Mouse (Mus musculus): Measurements from ENCODE around the gene Ugt1a1. TPM values are rescaled to one million over a fixed set of nuclear protein-coding genes. Genes with fewer than 3 reads are reported as not detected.

Ugt1a1 gene
- polyA plus RNA-seq, 1 experiment, result not detected

DNA sequence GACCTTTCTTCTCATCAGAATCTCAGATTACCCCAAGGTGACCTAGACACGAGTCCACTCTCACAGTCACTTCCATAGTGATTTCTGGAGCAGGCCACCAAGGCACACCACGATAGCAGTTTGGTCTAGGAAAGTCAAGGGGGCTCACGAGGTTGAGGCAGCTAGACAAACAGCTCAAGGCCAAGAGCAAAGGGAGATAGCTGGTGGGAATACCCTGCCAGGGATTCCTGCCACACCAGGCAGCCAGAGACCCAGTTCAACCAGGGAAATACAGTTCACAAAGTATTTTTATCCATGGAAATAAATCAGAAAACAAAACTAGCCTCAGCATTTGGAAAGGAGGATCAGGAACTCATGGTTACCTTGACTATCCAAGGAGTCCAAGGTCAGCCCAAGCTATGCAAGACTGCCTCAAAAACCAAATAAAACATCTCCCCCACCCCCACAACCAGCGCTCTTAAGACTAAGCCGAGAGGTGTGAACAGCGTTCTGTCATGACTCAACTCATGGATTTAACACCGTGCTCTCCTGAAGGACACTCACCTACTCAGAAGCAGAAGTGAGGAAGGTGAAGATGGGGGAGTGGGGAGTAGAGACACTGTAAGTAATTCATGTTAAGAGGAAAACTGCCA is 52.6 kb downstream of the Ugt1a1 start:
- Histone ChIP-seq H3K27me3 (ENCODE audit: control insufficient read depth, insufficient read depth, insufficient read length) (no peaks in the 10 kb centered on the region), H3K79me3 (ENCODE audit: low read depth) (peaks cover 9% of the 10 kb centered on the region), H3K4me3 (ENCODE audit: insufficient read depth, poor library complexity, severe bottlenecking) (no peak overlapping the region), H3K79me2 (ENCODE audit: control insufficient read depth, insufficient read depth) (peaks cover 62% of the 10 kb centered on the region), H3K36me3 (ENCODE audit: control insufficient read depth, insufficient read depth) (peaks cover 84% of the 10 kb centered on the region), H3ac (ENCODE audit: control insufficient read depth, insufficient read length, low read depth) (no peak overlapping the region)
- TF ChIP-seq CTCF (IDR thresholded peaks at IDR 0.05; ENCODE audit: control insufficient read depth, insufficient read depth, insufficient read length) (no peak), USF1 (IDR thresholded peaks at IDR 0.05; ENCODE audit: low read depth) (no peak), CEBPB (IDR thresholded peaks at IDR 0.05; ENCODE audit: low read depth) (no peak), FOSL1 (IDR thresholded peaks at IDR 0.05; ENCODE audit: insufficient read depth, low read length, poor library complexity, severe bottlenecking) (no peak), MAX (IDR thresholded peaks at IDR 0.05) (no peak), MYOG (IDR thresholded peaks at IDR 0.05; ENCODE audit: control insufficient read depth, extremely low read depth, insufficient read length) (no peak), MYOD1 (IDR thresholded peaks at IDR 0.05; ENCODE audit: control insufficient read depth, insufficient read length, low read depth) (no peak)

DNA sequence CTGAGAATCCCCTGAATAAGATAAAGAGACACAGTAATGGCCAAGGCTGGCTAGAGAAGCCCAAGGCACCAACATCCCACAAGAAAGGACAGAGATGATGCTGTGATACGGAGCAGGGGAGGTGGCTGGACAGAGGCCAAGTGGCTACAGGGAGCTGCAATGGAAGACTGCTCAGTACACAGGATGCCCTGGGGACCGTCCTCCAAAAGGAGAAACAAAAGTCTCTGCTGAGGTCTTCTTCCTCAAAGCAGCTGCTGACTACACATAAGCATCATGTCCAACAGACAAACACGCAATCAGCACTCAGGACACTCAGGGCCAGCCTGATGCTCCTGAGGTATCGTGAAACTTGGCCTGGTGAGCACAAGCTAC is 53.1 kb downstream of the Ugt1a1 start:
- no peak overlapping the region for H3ac ChIP-seq (ENCODE audit: control insufficient read depth, insufficient read length, low read depth)
- peaks cover 9% of the 10 kb centered on the region for H3K79me3 ChIP-seq (ENCODE audit: low read depth)
- no peak overlapping the region for H3K4me3 ChIP-seq (ENCODE audit: insufficient read depth, poor library complexity, severe bottlenecking)
- TF ChIP-seq MYOG (IDR thresholded peaks at IDR 0.05; ENCODE audit: control insufficient read depth, extremely low read depth, insufficient read length), result no peak
- peaks cover 89% of the 10 kb centered on the region for H3K36me3 ChIP-seq (ENCODE audit: control insufficient read depth, insufficient read depth)
- H3K79me2 ChIP-seq (ENCODE audit: control insufficient read depth, insufficient read depth), result peaks cover 62% of the 10 kb centered on the region
- H3K27me3 ChIP-seq (ENCODE audit: control insufficient read depth, insufficient read depth, insufficient read length), result no peaks in the 10 kb centered on the region

GRCm38 (mm10) chr1:88266123-88266522 is 54.4 kb downstream of the Ugt1a1 start:
- TF ChIP-seq CEBPB (IDR thresholded peaks at IDR 0.05; ENCODE audit: low read depth) (no peak), MYOG (IDR thresholded peaks at IDR 0.05; ENCODE audit: control insufficient read depth, extremely low read depth, insufficient read length) (no peak), MYOD1 (IDR thresholded peaks at IDR 0.05; ENCODE audit: control insufficient read depth, insufficient read length, low read depth) (no peak), CTCF (IDR thresholded peaks at IDR 0.05; ENCODE audit: control insufficient read depth, insufficient read depth, insufficient read length) (no peak), USF1 (IDR thresholded peaks at IDR 0.05; ENCODE audit: low read depth) (no peak), MAX (IDR thresholded peaks at IDR 0.05) (no peak), FOSL1 (IDR thresholded peaks at IDR 0.05; ENCODE audit: insufficient read depth, low read length, poor library complexity, severe bottlenecking) (no peak)
- Histone ChIP-seq H3K79me3 (ENCODE audit: low read depth) (peaks cover 9% of the 10 kb centered on the region), H3ac (ENCODE audit: control insufficient read depth, insufficient read length, low read depth) (no peak overlapping the region), H3K4me3 (ENCODE audit: insufficient read depth, poor library complexity, severe bottlenecking) (no peak overlapping the region), H3K27me3 (ENCODE audit: control insufficient read depth, insufficient read depth, insufficient read length) (no peaks in the 10 kb centered on the region), H3K36me3 (ENCODE audit: control insufficient read depth, insufficient read depth) (peaks cover 93% of the 10 kb centered on the region), H3K79me2 (ENCODE audit: control insufficient read depth, insufficient read depth) (peaks cover 62% of the 10 kb centered on the region)

DNA sequence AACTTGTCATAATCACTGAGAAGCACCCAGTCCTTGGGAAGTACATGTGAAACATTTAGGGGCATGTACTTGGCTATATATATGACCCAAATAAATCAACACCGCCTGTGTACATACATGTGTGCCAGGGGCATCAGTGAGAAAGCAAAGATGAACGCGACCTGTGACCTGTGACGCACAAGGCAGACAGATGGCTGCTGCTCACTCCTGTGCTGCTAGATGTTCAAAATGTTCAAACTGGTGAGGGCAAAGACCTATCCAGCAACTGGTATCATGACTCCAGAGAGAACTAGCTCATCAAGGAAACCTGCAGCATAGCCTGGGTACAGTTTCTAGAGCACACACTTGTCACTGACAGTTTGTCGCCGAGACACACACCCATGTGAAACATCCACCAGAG is 55.7 kb downstream of the Ugt1a1 start:
- Histone ChIP-seq H3K36me3 (ENCODE audit: control insufficient read depth, insufficient read depth) (peaks cover 92% of the 10 kb centered on the region), H3K4me3 (ENCODE audit: insufficient read depth, poor library complexity, severe bottlenecking) (no peak overlapping the region), H3ac (ENCODE audit: control insufficient read depth, insufficient read length, low read depth) (no peak overlapping the region), H3K79me2 (ENCODE audit: control insufficient read depth, insufficient read depth) (peaks cover 64% of the 10 kb centered on the region), H3K27me3 (ENCODE audit: control insufficient read depth, insufficient read depth, insufficient read length) (no peaks in the 10 kb centered on the region), H3K79me3 (ENCODE audit: low read depth) (peaks cover 9% of the 10 kb centered on the region)
- TF ChIP-seq FOSL1 (IDR thresholded peaks at IDR 0.05; ENCODE audit: insufficient read depth, low read length, poor library complexity, severe bottlenecking) (no peak), USF1 (IDR thresholded peaks at IDR 0.05; ENCODE audit: low read depth) (no peak), CEBPB (IDR thresholded peaks at IDR 0.05; ENCODE audit: low read depth) (no peak), MYOD1 (IDR thresholded peaks at IDR 0.05; ENCODE audit: control insufficient read depth, insufficient read length, low read depth) (no peak), MYOG (IDR thresholded peaks at IDR 0.05; ENCODE audit: control insufficient read depth, extremely low read depth, insufficient read length) (no peak), CTCF (IDR thresholded peaks at IDR 0.05; ENCODE audit: control insufficient read depth, insufficient read depth, insufficient read length) (no peak), MAX (IDR thresholded peaks at IDR 0.05) (no peak)

GRCm38 (mm10) chr1:88268070-88268469 is 56.3 kb downstream of the Ugt1a1 start:
- H3K79me3 ChIP-seq (ENCODE audit: low read depth), result peaks cover 14% of the 10 kb centered on the region
- peaks cover 67% of the 10 kb centered on the region for H3K79me2 ChIP-seq (ENCODE audit: control insufficient read depth, insufficient read depth)
- H3K36me3 ChIP-seq (ENCODE audit: control insufficient read depth, insufficient read depth), result peaks cover 92% of the 10 kb centered on the region
- no peak overlapping the region for H3ac ChIP-seq (ENCODE audit: control insufficient read depth, insufficient read length, low read depth)
- H3K27me3 ChIP-seq (ENCODE audit: control insufficient read depth, insufficient read depth, insufficient read length), result no peaks in the 10 kb centered on the region
- TF ChIP-seq MYOD1 (IDR thresholded peaks at IDR 0.05; ENCODE audit: control insufficient read depth, insufficient read length, low read depth), result no peak
- TF ChIP-seq MYOG (IDR thresholded peaks at IDR 0.05; ENCODE audit: control insufficient read depth, extremely low read depth, insufficient read length), result no peak
- TF ChIP-seq CTCF (IDR thresholded peaks at IDR 0.05; ENCODE audit: control insufficient read depth, insufficient read depth, insufficient read length), result no peak
- no peak for TF ChIP-seq MAX (IDR thresholded peaks at IDR 0.05)
- no peak for TF ChIP-seq CEBPB (IDR thresholded peaks at IDR 0.05; ENCODE audit: low read depth)
- no peak for TF ChIP-seq FOSL1 (IDR thresholded peaks at IDR 0.05; ENCODE audit: insufficient read depth, low read length, poor library complexity, severe bottlenecking)
- no peak for TF ChIP-seq USF1 (IDR thresholded peaks at IDR 0.05; ENCODE audit: low read depth)
- H3K4me3 ChIP-seq (ENCODE audit: insufficient read depth, poor library complexity, severe bottlenecking), result no peak overlapping the region

Other genes with a start within 250 kb of the Ugt1a1 start
- gene Usp40, start 203.4 kb upstream of the Ugt1a1 start, polyA plus RNA-seq (2012; fragmentation: generic; extraction: Trizol), result 9.3 TPM
- gene Ugt1a10, start 156.6 kb upstream of the Ugt1a1 start, polyA plus RNA-seq (2012; fragmentation: generic; extraction: Trizol), result not detected
- gene Ugt1a9, start 141.2 kb upstream of the Ugt1a1 start, polyA plus RNA-seq (2012; fragmentation: generic; extraction: Trizol), result not detected
- gene Ugt1a8, start 124.1 kb upstream of the Ugt1a1 start, polyA plus RNA-seq (2012; fragmentation: generic; extraction: Trizol), result not detected
- not detected for gene Ugt1a7c, start 116.9 kb upstream of the Ugt1a1 start, polyA plus RNA-seq (2012; fragmentation: generic; extraction: Trizol)
- not detected for gene Ugt1a6b, start 108.7 kb upstream of the Ugt1a1 start, polyA plus RNA-seq (2012; fragmentation: generic; extraction: Trizol)
- 1.3 TPM for gene Ugt1a6a, start 77.2 kb upstream of the Ugt1a1 start, polyA plus RNA-seq (2012; fragmentation: generic; extraction: Trizol)
- not detected for gene Ugt1a5, start 45.9 kb upstream of the Ugt1a1 start, polyA plus RNA-seq (2012; fragmentation: generic; extraction: Trizol)
- gene Ugt1a2, start 11.4 kb upstream of the Ugt1a1 start, polyA plus RNA-seq (2012; fragmentation: generic; extraction: Trizol), result not detected
- gene Dnajb3, start 6.2 kb upstream of the Ugt1a1 start, polyA plus RNA-seq (2012; fragmentation: generic; extraction: Trizol), result not detected
- 0.69 TPM for gene Mroh2a, start 15.0 kb downstream of the Ugt1a1 start, polyA plus RNA-seq (2012; fragmentation: generic; extraction: Trizol)
- gene Hjurp, start 65.7 kb downstream of the Ugt1a1 start, polyA plus RNA-seq (2012; fragmentation: generic; extraction: Trizol), result 54.4 TPM
- gene Trpm8, start 65.7 kb downstream of the Ugt1a1 start, polyA plus RNA-seq (2012; fragmentation: generic; extraction: Trizol), result 0.02 TPM
- not detected for gene Spp2, start 195.0 kb downstream of the Ugt1a1 start, polyA plus RNA-seq (2012; fragmentation: generic; extraction: Trizol)